Mouse (Mus musculus) layer of hippocampus, postnatal 25 days (tissue): ENCODE measurements around the gene Shank2. TPM values are rescaled to one million over a fixed set of nuclear protein-coding genes. Genes with fewer than 3 reads are reported as not detected.

ENCODE experiments used
- DNase-seq, 2 experiments: peaks; one replicate each; pipeline ENCODE4 v3.0.0; 2022; ENCODE audit warnings: mixed read lengths in 2 of 2, low spot score in 1 of 2; ENCODE audit errors: extremely low spot score in 1 of 2
- total RNA-seq, 2 experiments: library from RNA; stranded (reverse); gene quantifications; 2 replicates each; pipeline ENCODE4 v1.2.3; 2021

The Shank2 gene
- total RNA-seq, 2 experiments from 2014 or later: 110 to 137 TPM

- DNase-seq: no peak
These were observed 24.5 kb downstream of the Shank2 start for GRCm38 (mm10) chr7:144026024-144026752.

DNA sequence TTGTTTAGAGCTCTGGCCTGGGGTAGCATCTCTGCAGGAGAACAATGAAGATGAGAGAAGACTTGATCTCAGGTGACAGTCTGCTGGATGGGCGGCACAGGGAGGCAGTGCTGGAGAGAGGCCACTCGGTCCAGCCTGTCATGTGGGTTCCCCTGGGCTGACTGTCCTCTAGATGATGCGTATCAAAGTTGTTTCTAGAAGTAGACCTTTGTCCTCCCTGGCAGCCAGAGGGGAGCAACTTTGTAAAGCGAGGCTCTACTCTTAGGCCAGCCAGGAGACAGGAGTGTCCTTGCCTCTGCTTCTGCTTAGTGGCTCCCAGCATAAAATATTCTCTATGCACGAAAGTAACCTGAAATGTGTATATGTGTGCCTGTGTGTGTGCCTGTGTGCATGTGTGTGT is 27.5 kb downstream of the Shank2 start:
- no peak for DNase-seq

- DNase-seq: no peak
These were observed 29.1 kb downstream of the Shank2 start for GRCm38 (mm10) chr7:144030796-144031195.

GRCm38 (mm10) chr7:144031611-144032010 is 29.9 kb downstream of the Shank2 start:
- DNase-seq: no peak

- DNase-seq: peak in 1 of 2 experiments; percentile 12
These were observed 35.8 kb downstream of the Shank2 start for GRCm38 (mm10) chr7:144037541-144037940.

GRCm38 (mm10) chr7:144037966-144038669 is 36.4 kb downstream of the Shank2 start:
- peak in 1 of 2 experiments; percentile 49 for DNase-seq

DNA sequence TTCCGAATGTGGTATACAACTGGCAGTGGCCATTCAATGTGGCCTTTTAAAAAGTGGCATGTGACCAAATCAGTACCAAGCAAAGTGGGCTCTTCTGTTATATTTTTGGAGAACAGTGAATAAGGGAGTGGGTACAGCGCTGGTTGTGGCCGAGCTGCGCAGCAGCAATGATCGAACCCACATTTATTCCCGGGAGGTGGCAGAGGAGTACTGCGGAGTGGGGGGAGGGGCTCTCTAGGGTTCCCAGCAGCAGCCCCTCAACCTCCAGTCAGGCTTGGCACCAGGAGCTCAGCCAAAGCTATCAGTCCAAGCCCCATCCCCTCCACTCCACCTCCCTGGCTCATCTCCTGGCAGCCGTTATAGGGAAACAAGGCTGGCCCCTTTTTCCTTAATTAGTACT is 37.0 kb downstream of the Shank2 start:
- DNase-seq: no peak

GRCm38 (mm10) chr7:144040328-144040727 is 38.6 kb downstream of the Shank2 start:
- DNase-seq: no peak

- DNase-seq: no peak
These were observed 50.3 kb downstream of the Shank2 start for GRCm38 (mm10) chr7:144052076-144052475.

GRCm38 (mm10) chr7:144055188-144055587 is 53.5 kb downstream of the Shank2 start:
- no peak for DNase-seq

DNA sequence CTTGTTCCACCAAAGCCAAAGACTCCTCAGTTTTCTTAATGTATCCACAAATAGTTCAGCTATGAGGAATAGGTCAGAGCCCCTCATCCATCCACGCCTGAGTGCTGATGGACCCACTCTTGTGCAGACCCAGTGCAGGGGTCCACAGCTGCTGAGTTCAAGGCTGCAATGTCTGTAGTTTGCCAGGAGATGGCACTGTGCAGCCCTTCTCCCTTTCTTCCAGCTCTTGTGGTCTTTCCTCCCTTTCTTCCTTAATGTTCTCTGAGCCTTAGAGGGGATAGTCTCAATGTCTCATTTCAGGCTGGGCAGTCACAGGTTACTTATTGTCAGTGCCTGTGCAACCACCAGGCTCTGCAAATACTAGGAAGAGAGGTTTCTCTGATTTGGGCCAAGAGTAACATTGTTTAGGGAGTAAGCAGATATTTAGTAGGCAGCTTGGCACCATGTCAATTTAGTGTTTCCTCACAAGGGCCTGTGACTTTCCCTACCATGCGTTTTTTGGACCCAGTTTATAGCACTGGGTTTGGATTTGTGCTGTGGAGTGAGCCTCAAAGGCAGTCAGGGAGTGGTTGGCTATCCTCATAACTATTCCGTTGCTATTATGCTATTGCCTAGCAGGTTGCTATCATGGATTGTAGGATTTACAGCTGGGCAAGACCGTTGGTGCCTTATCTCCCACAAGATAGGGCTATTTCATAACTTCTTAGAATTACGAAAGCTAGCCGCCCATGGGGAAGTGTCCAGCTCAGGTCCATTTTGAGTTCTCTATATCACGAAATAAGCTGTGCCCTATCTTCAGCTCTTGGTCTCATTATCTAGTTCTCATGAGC is 54.2 kb downstream of the Shank2 start:
- peak in 1 of 2 experiments; percentile 15 for DNase-seq

DNA sequence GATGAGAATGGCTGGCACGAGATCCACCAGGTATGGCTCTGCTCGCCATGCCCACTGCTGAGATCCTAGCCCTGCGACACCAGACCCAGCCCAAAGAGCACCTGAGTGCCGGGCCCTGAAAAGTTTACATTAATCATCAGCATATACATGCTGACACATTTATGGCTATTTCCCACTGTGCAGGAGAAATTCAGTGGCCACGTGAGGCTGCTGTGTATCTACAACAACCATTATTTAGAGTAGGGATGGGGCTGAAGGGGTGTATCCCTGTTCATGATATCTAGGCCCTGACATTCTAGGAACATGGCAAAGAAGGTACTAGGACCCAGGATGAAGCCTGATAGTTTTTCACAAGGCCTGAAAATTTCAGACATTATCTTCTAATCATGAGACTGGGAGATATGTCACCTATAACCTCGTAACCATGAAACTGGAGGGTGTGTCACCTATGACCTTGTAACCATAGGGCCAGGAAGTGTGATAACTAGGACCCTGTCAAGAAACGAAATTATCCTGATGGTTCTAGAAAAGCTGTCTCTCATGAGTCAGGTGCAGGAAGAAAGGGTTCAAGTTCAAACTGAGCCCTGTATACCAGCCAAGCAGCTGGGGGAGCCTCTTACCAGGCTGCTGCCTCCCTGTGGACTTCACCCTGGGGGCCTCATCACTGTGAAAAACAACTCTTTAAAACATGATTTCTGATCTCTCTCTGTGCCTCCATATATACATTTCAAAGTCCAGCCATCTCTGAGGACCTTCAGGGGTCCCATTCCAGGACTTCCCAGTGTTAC is 68.6 kb downstream of the Shank2 start:
- DNase-seq: no peak

- DNase-seq: peak in 1 of 2 experiments; percentile 20
These were observed 70.5 kb downstream of the Shank2 start for GRCm38 (mm10) chr7:144072219-144072618.

- DNase-seq: no peak
These were observed 71.1 kb downstream of the Shank2 start for GRCm38 (mm10) chr7:144072856-144073255.

- peak; percentile 73 to 90 for DNase-seq
These were observed 73.0 kb downstream of the Shank2 start for GRCm38 (mm10) chr7:144074718-144075117.

DNA sequence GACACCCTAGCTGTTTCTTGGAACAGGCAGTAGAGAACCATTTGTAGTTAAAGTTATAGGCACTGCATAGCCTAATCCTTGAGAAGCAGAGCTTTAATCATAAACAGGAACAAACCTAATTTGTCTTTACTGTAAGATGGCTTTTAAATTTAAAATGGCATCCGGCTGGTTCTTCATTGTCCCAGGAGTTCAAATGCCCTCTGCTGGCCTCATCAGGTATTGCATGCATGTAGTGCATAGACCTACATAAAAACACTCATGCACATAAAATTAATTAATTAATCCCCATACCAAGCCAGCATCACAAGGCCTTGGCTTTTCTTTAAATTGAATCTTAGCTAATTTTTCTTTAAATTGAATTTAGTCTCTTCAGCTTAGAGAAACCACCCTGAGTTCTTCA is 76.9 kb downstream of the Shank2 start:
- peak in 1 of 2 experiments; percentile 28 for DNase-seq

DNA sequence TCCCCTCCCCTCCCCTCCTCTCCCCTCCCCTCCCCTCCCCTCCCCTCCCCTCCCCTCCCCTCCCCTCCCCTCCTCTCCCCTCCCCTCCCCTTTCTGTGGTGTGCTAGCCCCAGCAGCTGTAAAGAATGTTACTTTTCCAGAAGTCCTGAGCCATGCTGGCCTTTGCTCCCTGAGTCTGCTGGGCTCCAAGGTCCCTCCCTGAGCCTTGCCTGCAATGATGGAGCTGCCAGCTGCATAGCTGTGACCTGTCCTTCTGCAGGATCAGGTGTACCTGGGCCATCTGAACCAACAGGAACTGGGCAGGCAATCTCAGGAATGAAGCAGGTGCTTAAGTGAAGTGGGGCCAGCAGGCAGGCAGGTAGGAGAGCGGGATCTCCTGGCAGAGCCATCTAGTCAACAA is 78.1 kb downstream of the Shank2 start:
- no peak for DNase-seq

DNA sequence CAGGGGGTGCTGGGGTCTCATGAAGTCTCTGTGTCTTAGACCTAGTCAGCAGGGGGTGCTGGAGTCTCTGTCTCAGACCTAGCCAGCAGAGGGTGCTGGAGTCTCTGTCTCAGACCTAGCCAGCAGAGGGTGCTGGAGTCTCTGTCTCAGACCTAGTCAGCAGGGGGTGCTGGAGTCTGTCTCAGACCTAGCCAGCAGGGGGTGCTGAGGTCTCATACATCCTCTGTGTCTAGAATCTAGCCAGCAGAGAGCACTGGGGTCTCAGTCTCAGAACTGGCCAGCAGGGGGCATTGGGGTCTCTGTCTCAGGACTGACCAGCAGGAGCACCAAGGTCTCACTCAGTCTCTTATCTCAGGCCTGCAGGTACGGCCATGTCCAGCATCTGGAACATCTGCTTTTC is 79.7 kb downstream of the Shank2 start:
- peak; percentile 16 to 57 for DNase-seq

DNA sequence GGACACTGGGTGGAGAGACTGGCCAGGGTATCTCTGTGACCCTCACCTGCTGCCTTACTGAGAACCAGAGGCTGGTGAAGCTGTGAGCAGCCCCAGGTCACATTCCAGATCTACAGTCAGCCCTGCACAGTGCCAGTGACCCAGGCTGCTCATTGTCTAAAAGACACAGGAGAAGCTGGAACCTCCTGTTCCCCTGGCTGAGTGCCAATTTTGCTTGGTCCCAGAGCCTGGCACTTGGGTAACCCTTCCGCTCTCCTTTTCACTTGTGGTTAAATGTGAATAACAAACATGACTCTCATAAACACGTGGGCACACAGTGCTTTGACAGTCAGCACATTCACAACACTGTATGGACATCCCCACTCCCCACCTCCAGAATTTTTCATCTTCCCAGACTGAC is 80.2 kb downstream of the Shank2 start:
- DNase-seq: no peak

DNA sequence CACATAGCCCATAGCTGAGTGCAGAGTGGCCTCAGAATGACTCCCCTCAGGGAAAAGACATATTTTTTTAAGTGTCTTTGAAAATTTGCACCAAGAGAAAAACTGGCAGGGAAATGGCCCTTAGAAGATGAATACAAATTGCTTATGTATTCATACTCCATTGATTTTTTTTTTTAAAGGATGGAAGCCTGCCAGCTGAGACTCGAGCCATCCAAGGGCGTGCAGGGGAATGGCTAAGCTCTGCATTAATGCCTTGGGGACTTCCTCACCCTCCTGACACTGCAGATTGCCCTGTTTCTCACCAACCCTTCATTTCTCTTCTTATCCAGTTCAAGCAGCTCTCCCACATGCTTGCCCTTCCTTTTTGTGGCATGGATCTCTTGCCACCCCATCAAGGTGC is 85.5 kb downstream of the Shank2 start:
- DNase-seq: no peak
